Mouse (Mus musculus): ENCODE data around the gene Gata5.

GRCm38 (mm10) chr2:180304554-180304953 is 29.9 kb downstream of the Gata5 start:
- TF ChIP-seq USF1 (IDR thresholded peaks at IDR 0.05; ENCODE audit: low read depth, low read length) (no peak), TCF12 (IDR thresholded peaks at IDR 0.05; ENCODE audit: low read depth, low read length) (no peak), GATA1 (IDR thresholded peaks at IDR 0.05; ENCODE audit: low read depth, low read length) (no peak), NELFE (IDR thresholded peaks at IDR 0.05; ENCODE audit: low read depth, low read length) (no peak), ETS1 (IDR thresholded peaks at IDR 0.05; ENCODE audit: low read depth, low read length) (no peak), ZNF384 (IDR thresholded peaks at IDR 0.05; ENCODE audit: low read depth, low read length) (no peak), POLR2A (IDR thresholded peaks at IDR 0.05; ENCODE audit: control insufficient read depth in 1 of 2, insufficient read depth in 1 of 2, low read depth in 1 of 2, low read length in 2 of 2, poor library complexity in 1 of 2) (no peak), CTCF (IDR thresholded peaks at IDR 0.05 in 2 of 3, conservative IDR thresholded peaks at IDR 0.05 in 1 of 3; ENCODE audit: control insufficient read depth in 1 of 3, insufficient read depth in 1 of 3, low read depth in 2 of 3, low read length in 3 of 3, poor library complexity in 1 of 3, severe bottlenecking in 1 of 3) (peak in 2 of 3 experiments; percentile 7 to 19; a peak in 2 of 6 replicates), HCFC1 (IDR thresholded peaks at IDR 0.05; ENCODE audit: low read depth, low read length) (no peak)

Measured in MEL (cell line).